Mouse (Mus musculus) CD4-positive helper T cell, adult 2 months (primary cell): ENCODE results near the gene Emc3.

Source experiments
- DNase-seq: peaks from one replicate; pipeline ENCODE4 v3.0.0-alpha.2; 2012; ENCODE audit warnings: low read depth, missing footprints, low spot score

Gene Emc3

GRCm38 (mm10) chr6:113495071-113495675 lies 36.3 kb downstream of the Emc3 start:
- no peak for DNase-seq

- peak; percentile 93 for DNase-seq
These were observed 37.1 kb downstream of the Emc3 start for GRCm38 (mm10) chr6:113494258-113494788.

GRCm38 (mm10) chr6:113492101-113492864 lies 39.2 kb downstream of the Emc3 start:
- no peak for DNase-seq

GRCm38 (mm10) chr6:113489410-113489809 lies 42.0 kb downstream of the Emc3 start:
- no peak for DNase-seq

- DNase-seq = peak; percentile 79
These were observed 44.3 kb downstream of the Emc3 start for GRCm38 (mm10) chr6:113487125-113487576.

- no peak for DNase-seq
These were observed 47.7 kb downstream of the Emc3 start for GRCm38 (mm10) chr6:113483729-113484128.

GRCm38 (mm10) chr6:113483100-113483615 lies 48.3 kb downstream of the Emc3 start, which contains the start of gene Creld1:
Gene Creld1, plus strand, starts transcription at chr6:113483297.
- peak; percentile 96 for DNase-seq

GRCm38 (mm10) chr6:113482477-113483099 lies 48.9 kb downstream of the Emc3 start:
- peak; percentile 72 for DNase-seq

GRCm38 (mm10) chr6:113480555-113481373 lies 50.7 kb downstream of the Emc3 start:
- no peak for DNase-seq

GRCm38 (mm10) chr6:113478906-113479305 lies 52.5 kb downstream of the Emc3 start:
- DNase-seq = no peak

GRCm38 (mm10) chr6:113477353-113477752 lies 54.1 kb downstream of the Emc3 start:
- DNase-seq = no peak

GRCm38 (mm10) chr6:113473715-113474114 lies 57.7 kb downstream of the Emc3 start:
- no peak for DNase-seq

GRCm38 (mm10) chr6:113473246-113473645 lies 58.2 kb downstream of the Emc3 start:
- DNase-seq = no peak

- no peak for DNase-seq
These were observed 59.4 kb downstream of the Emc3 start for GRCm38 (mm10) chr6:113472061-113472460.

GRCm38 (mm10) chr6:113471297-113471936 lies 60.0 kb downstream of the Emc3 start, which contains the start of gene Il17rc:
Gene Il17rc, plus strand, starts transcription at chr6:113471427.
- no peak for DNase-seq

- peak; percentile 59 for DNase-seq
These were observed 62.0 kb downstream of the Emc3 start for GRCm38 (mm10) chr6:113469432-113469831.

GRCm38 (mm10) chr6:113469021-113469420 lies 62.4 kb downstream of the Emc3 start:
- DNase-seq = peak; percentile 77

- DNase-seq = no peak
These were observed 62.9 kb downstream of the Emc3 start for GRCm38 (mm10) chr6:113468512-113468911.

- no peak for DNase-seq
These were observed 65.8 kb downstream of the Emc3 start for GRCm38 (mm10) chr6:113465602-113466001.
